Mouse (Mus musculus) left cerebral cortex, adult 2 months (tissue): ENCODE data around the gene Cfap100. TPM values are rescaled to one million over a fixed set of nuclear protein-coding genes. Genes with fewer than 3 reads are reported as not detected.

Source experiments
- DNase-seq, 2 experiments: peaks; one replicate each; pipeline ENCODE4 v3.0.0; 2021 to 2022; ENCODE audit warnings: low spot score in 2 of 2, mixed read lengths in 1 of 2; ENCODE audit errors: extremely low spot score in 1 of 2
- H3K27ac ChIP-seq: fragments of 200-600 bp; 2 replicates; pipeline ENCODE4 v1.8.1; 2022
- H3K4me3 ChIP-seq: fragments of 200-600 bp; 2 replicates; pipeline ENCODE4 v1.8.1; 2022
- CTCF ChIP-seq: fragments of 200-600 bp; IDR thresholded peaks from 2 replicates; pipeline ENCODE4 v1.8.1; 2022; ENCODE audit warnings: antibody characterized with exemption, mild to moderate bottlenecking, moderate library complexity
- intact Hi-C: fragments of 180-260 bp; cut with DNase I; formaldehyde crosslinking; loops from one replicate; pipeline ENCODE4 v1.15.1; 2025
- total RNA-seq, 2 experiments: library from RNA; stranded (reverse); gene quantifications; 2 replicates each; pipeline ENCODE4 v1.2.3; 2021

Cfap100 gene
- total RNA-seq, 2 experiments from 2014 or later, result 4.5 to 6.5 TPM

DNA sequence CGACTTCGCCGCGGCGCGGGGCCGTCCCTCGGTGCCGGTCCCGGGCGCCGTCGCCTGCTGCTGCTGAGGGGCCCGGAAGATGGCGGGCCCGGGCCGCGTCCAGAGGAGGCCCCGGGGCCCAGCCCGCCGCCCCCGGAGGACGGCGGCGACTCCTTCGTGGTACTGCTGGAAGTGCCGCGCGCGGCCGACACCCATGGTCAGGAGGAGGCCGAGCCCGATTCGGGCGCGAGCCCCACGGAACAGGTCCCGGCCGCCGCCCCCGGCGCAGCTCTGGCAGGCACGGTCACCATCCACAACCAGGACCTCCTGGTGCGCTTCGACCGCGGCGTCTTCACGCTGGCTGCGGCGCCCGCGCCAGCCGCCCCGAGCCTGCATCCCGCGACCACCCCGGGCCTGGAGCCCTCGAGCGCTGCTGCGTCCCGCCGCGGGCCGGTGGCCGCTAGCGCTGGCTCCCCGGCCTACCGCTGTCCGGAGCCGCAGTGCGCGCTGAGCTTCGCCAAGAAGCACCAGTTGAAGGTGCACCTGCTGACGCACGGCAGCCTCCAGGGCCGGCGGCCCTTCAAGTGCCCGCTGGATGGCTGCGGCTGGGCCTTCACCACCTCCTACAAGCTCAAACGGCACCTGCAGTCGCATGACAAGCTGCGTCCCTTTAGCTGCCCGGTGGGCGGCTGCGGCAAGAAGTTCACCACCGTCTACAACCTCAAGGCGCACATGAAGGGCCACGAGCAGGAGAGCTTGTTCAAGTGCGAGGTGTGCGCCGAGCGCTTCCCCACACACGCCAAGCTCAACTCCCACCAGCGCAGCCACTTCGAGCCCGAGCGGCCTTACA is 58.7 kb downstream of the Cfap100 start:
- intact Hi-C loops, result loop anchor here (5.0 kb wide), 1 partner anchor 52 kb away; no protein-coding TSS in a partner anchor
- no peak; the same call in 1 of the 2 replicates for TF ChIP-seq CTCF
- H3K4me3 ChIP-seq, result peak overlapping the region; percentile 94
- H3K27ac ChIP-seq, result peak overlapping the region; percentile 89
- DNase-seq, result peak; percentile 37 to 47

- H3K4me3 ChIP-seq, result peak within 1 kb of the TSS; percentile 94
- intact Hi-C loops, result no loop called here
- no peak for TF ChIP-seq CTCF
- peak within 1 kb of the TSS; percentile 89 for H3K27ac ChIP-seq
- peak; percentile 100 for DNase-seq
Observed at GRCm38 (mm10) chr6:90368976-90369724, 59.4 kb downstream of the Cfap100 start, which contains the start of gene Zxdc. TSS of gene Zxdc (plus strand) at chr6:90369492.

GRCm38 (mm10) chr6:90363301-90363700 is 65.3 kb downstream of the Cfap100 start:
- no peak for DNase-seq
- no peak for TF ChIP-seq CTCF
- Histone ChIP-seq H3K27ac (no peak overlapping the region), H3K4me3 (no peak overlapping the region)
- intact Hi-C loops, result no loop called here

DNA sequence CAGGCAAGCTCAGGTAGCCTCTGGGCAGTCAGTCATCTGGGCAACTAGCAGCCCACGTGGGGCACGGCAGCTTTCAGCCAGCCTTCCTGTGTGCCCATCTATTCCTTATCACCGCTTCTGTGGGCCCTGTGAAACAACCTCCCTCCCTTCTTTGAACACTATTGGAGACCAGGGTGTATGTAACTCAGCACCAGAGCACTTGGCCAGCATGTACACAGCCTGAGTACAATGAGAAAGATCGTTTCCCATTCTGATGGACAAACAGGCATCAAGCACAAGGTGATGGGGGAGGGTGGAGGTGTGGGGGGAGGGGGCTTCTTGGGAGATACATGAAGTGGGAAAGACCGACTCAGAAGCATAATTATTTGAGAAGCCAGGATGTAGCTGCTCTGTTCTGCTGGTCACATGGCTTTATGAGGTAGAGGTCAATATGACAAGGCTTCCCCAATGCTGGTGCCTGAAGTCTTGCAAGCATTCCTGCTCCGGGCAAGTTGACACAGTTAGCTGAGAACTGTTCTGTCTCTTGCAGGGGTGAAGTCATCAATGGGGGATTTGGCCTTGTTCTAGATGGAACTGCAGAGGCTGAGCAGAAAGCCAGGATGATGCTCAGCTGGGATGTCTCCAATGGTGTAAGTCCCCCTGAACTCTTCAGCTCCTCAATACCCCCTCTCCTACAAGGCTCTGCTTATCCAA is 67.5 kb downstream of the Cfap100 start:
- no peak overlapping the region for H3K27ac ChIP-seq
- intact Hi-C loops, result no loop called here
- no peak for DNase-seq
- TF ChIP-seq CTCF, result no peak
- H3K4me3 ChIP-seq, result no peak overlapping the region

DNA sequence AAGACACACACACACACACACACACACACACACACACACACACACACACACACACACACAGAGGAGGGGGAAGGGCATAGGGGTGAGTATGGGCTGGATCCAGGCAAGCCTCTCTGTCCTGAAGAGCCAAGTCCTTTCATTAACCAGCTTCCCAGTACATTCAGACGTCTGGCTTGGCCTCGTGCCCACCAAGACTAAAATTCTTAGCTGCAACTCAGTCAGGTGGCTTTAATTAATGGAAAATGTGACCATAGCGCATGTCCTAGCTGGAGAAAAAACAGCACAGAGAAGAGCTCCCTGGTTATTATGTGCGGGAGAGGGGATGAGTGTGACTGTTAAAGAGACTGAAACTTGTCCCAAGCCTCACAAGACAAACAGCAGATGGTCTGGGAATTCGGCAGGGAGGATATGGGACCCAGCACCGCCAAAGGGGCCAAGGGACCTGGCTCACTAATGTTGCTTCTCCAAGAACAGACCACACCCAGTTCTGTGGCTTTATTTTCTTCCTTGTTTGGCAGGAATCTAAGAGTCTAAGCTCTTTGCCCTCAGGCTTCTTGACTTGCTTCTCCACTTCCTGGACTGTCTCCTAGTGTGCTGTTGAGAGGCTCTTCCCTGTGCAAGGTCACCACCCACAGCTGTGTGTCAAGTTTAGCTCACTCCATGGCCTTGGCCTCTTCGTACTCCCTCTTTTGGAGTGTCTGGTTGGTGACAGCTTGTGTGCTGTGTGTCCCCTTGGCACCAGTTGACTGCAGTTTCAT is 68.4 kb downstream of the Cfap100 start:
- TF ChIP-seq CTCF, result no peak
- H3K4me3 ChIP-seq, result no peak overlapping the region
- DNase-seq, result no peak
- H3K27ac ChIP-seq, result no peak overlapping the region
- intact Hi-C loops, result no loop called here

DNA sequence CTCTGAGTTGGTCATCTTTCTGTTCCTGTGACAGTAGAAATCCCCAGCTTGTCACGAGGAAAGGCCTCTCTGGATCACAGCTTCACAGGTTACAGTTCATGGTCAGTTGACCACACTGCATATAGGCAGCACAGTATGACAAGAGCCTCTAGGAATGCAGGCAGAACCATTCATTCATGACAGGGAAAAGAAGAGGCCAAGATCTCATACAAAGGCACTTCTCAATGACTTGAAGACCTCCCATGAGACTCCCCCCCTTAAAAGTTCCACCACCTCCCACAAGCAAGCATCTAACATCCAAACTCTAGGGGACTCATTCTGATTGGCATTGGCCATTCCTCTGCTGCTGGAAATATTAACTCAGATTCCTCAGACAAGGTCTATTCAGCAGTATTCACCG is 69.2 kb downstream of the Cfap100 start:
- no peak overlapping the region for H3K4me3 ChIP-seq
- TF ChIP-seq CTCF, result no peak
- no peak overlapping the region for H3K27ac ChIP-seq
- intact Hi-C loops, result no loop called here
- DNase-seq, result no peak

DNA sequence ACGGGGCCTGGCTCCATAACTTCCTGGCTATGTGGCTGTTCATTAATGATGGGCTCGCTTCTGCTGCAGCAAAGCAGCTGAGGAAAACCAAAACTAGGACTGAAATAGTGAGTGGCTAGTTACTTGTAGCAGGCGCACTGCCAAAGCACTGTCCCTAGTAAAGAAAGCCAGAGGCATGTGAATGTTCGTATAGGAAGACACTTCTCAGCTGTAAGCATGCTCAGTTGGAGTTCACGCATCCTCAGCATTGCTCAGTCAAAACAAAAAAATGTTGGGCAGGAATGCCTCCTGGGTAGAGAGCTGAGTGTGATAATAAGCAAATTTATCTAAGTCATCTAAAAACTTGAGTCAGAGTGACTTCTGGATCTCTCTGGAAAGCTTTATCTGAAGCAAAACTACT is 70.5 kb downstream of the Cfap100 start:
- intact Hi-C loops, result no loop called here
- no peak for TF ChIP-seq CTCF
- H3K4me3 ChIP-seq, result no peak overlapping the region

More for the DNA sequence above, 70.5 kb downstream of the Cfap100 start:
- DNase-seq, result no peak
- H3K27ac ChIP-seq, result no peak overlapping the region

Other genes with a start within 250 kb of the Cfap100 start
- gene V1ra8, start 226.0 kb downstream of the Cfap100 start, total RNA-seq, result not detected
- not detected for gene Vmn1r53, start 204.4 kb downstream of the Cfap100 start, total RNA-seq
- gene Vmn1r54, start 182.5 kb downstream of the Cfap100 start, total RNA-seq, result not detected
- not detected for gene BC048671, start 127.6 kb downstream of the Cfap100 start, total RNA-seq
- gene Chst13, start 103.6 kb downstream of the Cfap100 start, total RNA-seq, result not detected
- not detected for gene Uroc1, start 95.5 kb downstream of the Cfap100 start, total RNA-seq
- 10 to 100 TPM; 31.0 to 31.7 TPM for gene Zxdc, start 59.3 kb downstream of the Cfap100 start, total RNA-seq
- gene Klf15, start 33.8 kb upstream of the Cfap100 start, total RNA-seq, result 10 to 100 TPM; 29.0 to 34.4 TPM
- 10 to 100 TPM; 62.6 to 66.0 TPM for gene Aldh1l1, start 57.6 kb upstream of the Cfap100 start, total RNA-seq
- 1 to 10 TPM; 3.8 to 4.5 TPM for gene Slc41a3, start 175.9 kb upstream of the Cfap100 start, total RNA-seq